Mouse (Mus musculus) lung, adult 18-20 months (tissue): ENCODE results near the gene Sox4.

ENCODE experiments used
- DNase-seq, 2 experiments: peaks; one replicate each; pipeline ENCODE4 v3.0.0; 2022; ENCODE audit warnings: mixed read lengths in 2 of 2

Sox4 gene

GRCm38 (mm10) chr13:28946565-28947135 lies 6.9 kb downstream of the Sox4 start:
- no peak for DNase-seq

- no peak for DNase-seq
Measured at GRCm38 (mm10) chr13:28945681-28946080, 7.8 kb downstream of the Sox4 start.

GRCm38 (mm10) chr13:28942926-28943325 lies 10.6 kb downstream of the Sox4 start:
- no peak for DNase-seq

DNA sequence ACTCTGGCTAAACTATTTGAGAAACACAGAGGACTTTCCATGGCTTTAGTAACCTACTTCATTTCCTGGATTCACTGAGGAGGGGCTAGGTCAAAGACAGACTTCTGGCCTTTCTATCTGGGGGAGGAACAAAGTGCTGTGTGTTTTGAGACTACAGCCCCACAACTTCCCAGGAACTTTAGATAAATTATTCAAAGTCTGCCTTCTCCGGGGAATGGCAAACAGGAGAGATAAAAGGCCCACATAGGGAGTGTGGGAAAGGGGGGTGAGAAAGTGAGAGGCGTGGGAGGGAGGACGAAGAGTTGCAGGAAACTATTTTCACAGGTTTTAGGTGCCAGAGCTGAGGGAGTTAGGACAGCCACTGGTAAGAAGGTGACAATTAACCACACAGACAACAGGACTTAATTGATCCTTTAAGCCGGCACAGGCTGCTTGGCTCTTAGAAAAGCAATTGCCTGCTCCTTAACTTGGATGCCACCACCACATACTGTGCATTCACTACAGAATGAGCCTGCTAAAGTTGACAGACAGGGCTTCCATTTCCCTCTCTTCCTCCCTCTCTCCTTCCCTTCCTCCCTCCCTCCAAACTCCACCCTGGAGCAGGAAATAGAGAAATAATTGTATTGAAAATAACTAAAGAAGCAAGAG lies 11.4 kb downstream of the Sox4 start:
- DNase-seq, result no peak

- peak in 1 of 2 experiments; percentile 16 for DNase-seq
Measured at GRCm38 (mm10) chr13:28933375-28933774, 20.1 kb downstream of the Sox4 start.

DNA sequence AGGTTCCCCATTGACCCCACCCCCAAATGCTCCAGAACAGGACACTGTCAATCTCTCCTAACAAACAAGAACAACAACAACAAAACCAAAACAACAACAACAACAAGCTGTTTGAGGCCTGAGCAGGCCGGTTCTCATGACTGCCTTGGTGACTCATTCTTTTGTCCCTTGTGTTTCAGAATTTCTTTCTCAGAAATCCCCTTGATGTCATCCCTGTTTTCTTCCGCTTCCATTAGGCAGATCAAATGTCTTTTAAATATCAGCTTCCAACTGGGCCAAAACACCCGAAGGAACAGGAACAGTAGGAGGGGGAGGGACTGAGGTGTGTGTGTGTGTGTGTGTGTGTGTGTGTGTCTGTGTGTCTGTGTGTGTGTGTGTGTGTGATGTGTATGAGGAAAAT lies 21.7 kb downstream of the Sox4 start:
- DNase-seq, result no peak

GRCm38 (mm10) chr13:28931266-28931665 lies 22.2 kb downstream of the Sox4 start:
- DNase-seq, result peak; percentile 19 to 34

DNA sequence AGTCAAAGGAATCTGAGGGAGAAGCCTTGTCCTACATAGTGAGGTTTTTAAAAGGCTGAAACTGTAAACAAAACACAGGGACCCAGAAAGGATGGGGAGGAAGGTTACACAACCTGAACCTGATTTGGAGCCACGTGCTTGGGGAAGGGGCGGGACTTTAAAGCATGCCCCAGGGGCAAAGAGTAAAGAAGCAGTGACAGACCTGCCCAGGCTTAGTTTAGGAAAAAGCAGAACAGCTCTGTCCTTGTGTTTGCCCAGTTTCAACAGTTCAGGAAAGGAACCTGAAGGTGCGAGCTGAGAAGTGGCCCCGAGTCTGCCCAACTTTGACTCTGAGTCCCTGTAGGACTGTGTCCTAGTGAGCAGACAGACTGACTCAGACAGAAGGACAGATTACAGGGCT lies 23.1 kb downstream of the Sox4 start:
- peak in 1 of 2 experiments; percentile 3 for DNase-seq

DNA sequence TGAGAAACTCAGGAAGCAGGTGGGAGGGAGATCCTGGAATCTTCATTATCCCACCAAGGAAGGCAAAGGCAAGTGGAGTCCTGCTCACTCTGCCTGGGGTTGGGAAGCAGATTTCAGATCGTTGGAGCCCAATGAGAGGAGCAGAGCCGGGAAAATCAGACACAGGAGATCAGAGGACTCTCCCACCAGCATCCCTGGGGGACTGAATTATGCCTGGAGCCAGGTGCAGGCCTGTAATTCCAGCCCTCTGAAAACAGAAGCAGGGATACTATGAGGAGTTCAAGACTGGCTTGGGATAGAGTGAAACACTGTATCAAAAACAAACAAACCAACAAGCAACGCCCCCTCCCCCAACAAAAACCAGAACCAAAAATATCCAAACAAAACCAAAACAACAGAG lies 23.6 kb downstream of the Sox4 start:
- no peak for DNase-seq

- DNase-seq, result no peak
Measured at GRCm38 (mm10) chr13:28923136-28923535, 30.4 kb downstream of the Sox4 start.

DNA sequence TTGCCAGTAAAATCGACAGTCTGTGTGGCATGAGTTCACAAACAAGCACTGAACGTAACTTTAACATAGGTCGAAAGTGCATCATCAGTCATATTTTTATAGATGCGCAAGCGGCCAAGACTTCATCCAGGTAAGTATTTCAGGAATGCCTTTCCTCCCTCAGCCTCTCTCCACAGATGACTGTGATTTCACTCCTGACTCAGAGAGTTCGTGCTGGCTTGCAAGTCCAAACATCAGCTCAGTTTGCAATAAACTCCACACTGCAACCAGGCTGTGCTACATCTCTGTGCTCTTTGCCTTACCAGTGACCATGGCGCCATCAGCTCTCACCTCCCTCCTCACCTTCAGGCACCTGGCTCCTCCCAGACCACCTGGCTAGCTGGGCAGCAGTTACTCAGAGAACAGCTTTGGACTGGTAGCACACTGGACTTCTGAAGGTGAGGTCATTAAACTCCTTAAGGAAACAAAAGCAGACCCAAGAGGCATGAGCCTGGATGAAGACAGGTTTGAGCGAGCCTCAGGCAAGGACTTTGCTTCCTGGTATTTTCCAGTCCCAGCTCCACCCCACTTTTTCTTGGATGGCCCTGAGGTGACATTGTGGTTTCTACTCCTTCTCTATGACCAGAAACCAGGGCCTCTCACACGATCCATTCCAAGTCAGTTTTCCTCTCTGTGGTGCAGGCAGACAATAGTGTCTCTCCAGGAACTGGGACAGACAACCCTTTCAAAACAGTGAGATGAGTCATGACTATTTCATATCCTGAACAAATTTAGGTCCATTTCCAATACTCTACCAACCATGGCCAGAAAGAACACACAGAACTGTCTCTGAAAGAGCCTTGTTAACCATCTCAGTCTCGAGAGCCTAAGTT lies 35.9 kb downstream of the Sox4 start:
- DNase-seq, result no peak

DNA sequence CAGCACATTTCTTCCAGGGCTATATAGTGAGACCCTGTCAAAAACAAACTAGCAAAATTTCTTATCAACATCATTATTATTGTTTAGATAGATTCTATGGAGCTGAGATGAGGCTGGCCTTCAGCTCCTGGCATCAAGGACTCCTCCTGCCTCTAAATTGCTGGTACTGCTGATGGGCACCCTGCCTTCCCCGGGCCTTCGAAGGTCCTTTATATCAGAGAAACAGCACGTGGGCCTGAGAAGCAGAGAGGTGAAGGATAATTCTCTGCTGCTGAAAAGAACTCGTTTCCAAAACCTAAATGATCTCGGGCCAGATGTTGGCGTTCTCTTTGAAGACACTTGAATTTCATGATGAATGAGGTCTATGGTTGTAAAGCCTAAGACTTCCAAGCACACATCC lies 39.9 kb downstream of the Sox4 start:
- DNase-seq, result no peak

- no peak for DNase-seq
Measured at GRCm38 (mm10) chr13:28906981-28907380, 46.5 kb downstream of the Sox4 start.
